Mouse (Mus musculus) forebrain, embryonic 15.5 days (tissue): ENCODE measurements around the gene Slc29a2. TPM values are rescaled to one million over a fixed set of nuclear protein-coding genes. Genes with fewer than 3 reads are reported as not detected.

Experiments used
- ATAC-seq: fragments of 200-750 bp; cut with Nextera tagmentation; replicated peaks from 2 replicates; pipeline ENCODE4 v1.8.0; 2017; ENCODE audit warnings: mild to moderate bottlenecking, moderate TSS enrichment, moderate library complexity
- H3K27ac ChIP-seq: fragments of 300-500 bp; sonication (generic); replicated peaks from 2 replicates; pipeline ENCODE4 v1.5.1; 2015; ENCODE audit warnings: mild to moderate bottlenecking, inconsistent platforms
- H3K27me3 ChIP-seq: fragments of 300-500 bp; sonication (generic); 2 replicates; pipeline ENCODE4 v1.6.1; 2015; ENCODE audit warnings: inconsistent platforms
- H3K36me3 ChIP-seq: fragments of 300-500 bp; sonication (generic); 2 replicates; pipeline ENCODE4 v1.6.1; 2015; ENCODE audit warnings: mild to moderate bottlenecking, inconsistent platforms
- H3K4me1 ChIP-seq: fragments of 300-500 bp; sonication (generic); 2 replicates; pipeline ENCODE4 v1.6.1; 2015; ENCODE audit warnings: inconsistent platforms
- H3K4me2 ChIP-seq: fragments of 300-500 bp; sonication (generic); replicated peaks from 2 replicates; pipeline ENCODE4 v1.6.1; 2015; ENCODE audit warnings: mild to moderate bottlenecking, inconsistent platforms
- H3K4me3 ChIP-seq: fragments of 300-500 bp; sonication (generic); 2 replicates; pipeline ENCODE4 v1.5.1; 2015; ENCODE audit warnings: mild to moderate bottlenecking, inconsistent platforms
- H3K9ac ChIP-seq: fragments of 300-500 bp; sonication (generic); replicated peaks from 2 replicates; pipeline ENCODE4 v1.6.1; 2015; ENCODE audit warnings: mild to moderate bottlenecking, inconsistent platforms
- H3K9me3 ChIP-seq: fragments of 300-500 bp; sonication (generic); 2 replicates; pipeline ENCODE4 v1.6.1; 2016; ENCODE audit warnings: inconsistent platforms
- WGBS: fragments of 180-500 bp; shearing (Covaris S2); methylation state at CpG from one replicate; pipeline ENCODE4 v1.1.7; 2015; ENCODE audit warnings: mixed read lengths; 5-methylcytosine and 5-hydroxymethylcytosine counted together
- polyA plus RNA-seq: library from polyadenylated mRNA; unstranded; fragments of >200 nt; fragmentation: Nextera tagmentation; extraction: Ambion mirVana; gene quantifications from 2 replicates; pipeline ENCODE4 v1.2.1, GENCODE M21; 2015

The Slc29a2 gene
- polyA plus RNA-seq, 1 experiment from 2014 or later = 10.4 TPM

DNA sequence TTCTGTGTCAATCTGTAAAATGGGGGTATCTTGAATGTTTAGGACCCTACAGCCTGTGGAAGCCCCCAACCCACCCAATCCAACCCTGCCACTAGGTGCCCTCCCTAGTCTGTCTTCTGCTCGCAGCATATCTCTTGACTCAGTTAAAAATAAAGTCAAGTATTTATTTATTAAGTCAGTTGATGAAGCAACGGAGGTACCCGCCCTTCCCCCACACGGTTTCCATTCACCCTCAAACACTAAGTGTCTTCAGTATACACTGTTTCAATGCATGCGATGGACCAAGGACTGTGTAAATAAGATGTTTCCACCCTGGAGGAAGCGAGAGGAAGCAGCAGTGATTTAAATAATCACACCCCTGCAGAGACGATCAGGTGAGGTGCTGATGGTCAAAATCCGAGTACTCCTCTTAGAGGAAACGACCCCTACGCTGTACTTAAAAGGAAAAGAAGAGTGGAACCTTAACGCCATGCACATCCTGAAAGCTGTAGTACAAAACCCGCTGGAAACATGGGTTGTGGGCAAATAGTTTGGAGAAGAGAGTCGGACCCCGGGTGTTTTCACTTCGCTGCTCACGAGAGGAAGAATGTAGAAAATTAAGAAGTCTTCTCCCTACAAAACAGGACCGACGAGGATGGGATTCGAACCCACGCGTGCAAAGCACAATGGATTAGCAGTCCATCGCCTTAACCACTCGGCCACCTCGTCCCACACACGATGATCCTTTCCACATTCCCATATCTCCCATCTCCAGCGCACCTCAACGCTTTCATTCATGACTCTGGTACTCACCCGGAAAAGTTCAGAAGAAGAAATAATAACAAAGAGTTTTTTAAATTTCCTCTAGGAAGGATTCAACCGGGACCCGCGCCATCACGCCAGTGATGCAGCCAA lies 14.3 kb downstream of the Slc29a2 start:
- Histone ChIP-seq H3K36me3 (peaks cover 4% of the 10 kb centered on the region), H3K27me3 (no peaks in the 10 kb centered on the region), H3K9ac (peak overlapping the region; percentile 97), H3K4me3 (peak overlapping the region; percentile 74), H3K4me2 (peak overlapping the region; percentile 97), H3K4me1 (peaks cover 42% of the 10 kb centered on the region), H3K27ac (peak overlapping the region; percentile 88), H3K9me3 (no peaks in the 10 kb centered on the region)
- 5% methylated on average over 32 of the region's 32 CpGs for WGBS
- peak; percentile 55 for ATAC-seq

DNA sequence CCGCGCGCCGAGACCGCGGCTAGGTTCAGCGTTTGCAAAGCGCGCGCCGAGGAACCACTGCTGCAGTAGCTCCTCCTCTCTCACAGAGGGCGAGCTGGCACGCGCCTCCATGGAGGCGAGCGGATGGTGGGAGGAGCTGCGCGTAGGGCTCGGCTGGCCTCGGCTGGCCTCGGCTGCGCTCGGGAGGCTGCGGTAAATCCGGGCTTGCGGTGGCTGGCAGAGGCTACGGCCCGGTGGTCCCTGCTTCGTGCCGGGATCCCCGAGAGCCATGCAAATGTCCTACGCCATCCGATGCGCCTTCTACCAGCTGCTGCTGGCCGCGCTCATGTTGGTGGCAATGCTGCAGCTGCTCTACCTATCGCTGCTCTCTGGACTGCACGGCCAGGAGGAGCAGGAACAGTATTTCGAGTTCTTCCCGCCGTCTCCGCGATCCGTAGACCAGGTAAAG lies 15.1 kb downstream of the Slc29a2 start, which contains the start of the genes B4gat1 and AC124502.3:
Gene B4gat1 (plus strand): TSS at position 118 of the 448 bp plus-strand sequence.
Gene AC124502.3 (plus strand): TSS at position 183 of the 448 bp plus-strand sequence.
- Histone ChIP-seq H3K9ac (peak within 1 kb of the TSS; percentile 97), H3K27me3 (no peaks in the 10 kb centered on the region), H3K9me3 (no peaks in the 10 kb centered on the region), H3K4me1 (peaks cover 42% of the 10 kb centered on the region), H3K27ac (peak within 1 kb of the TSS; percentile 88), H3K4me2 (peak within 1 kb of the TSS; percentile 97), H3K36me3 (peaks cover 5% of the 10 kb centered on the region), H3K4me3 (peak within 1 kb of the TSS; percentile 74)
- WGBS = under 1% methylated on average over 44 of the region's 44 CpGs
- ATAC-seq = peak; percentile 94

DNA sequence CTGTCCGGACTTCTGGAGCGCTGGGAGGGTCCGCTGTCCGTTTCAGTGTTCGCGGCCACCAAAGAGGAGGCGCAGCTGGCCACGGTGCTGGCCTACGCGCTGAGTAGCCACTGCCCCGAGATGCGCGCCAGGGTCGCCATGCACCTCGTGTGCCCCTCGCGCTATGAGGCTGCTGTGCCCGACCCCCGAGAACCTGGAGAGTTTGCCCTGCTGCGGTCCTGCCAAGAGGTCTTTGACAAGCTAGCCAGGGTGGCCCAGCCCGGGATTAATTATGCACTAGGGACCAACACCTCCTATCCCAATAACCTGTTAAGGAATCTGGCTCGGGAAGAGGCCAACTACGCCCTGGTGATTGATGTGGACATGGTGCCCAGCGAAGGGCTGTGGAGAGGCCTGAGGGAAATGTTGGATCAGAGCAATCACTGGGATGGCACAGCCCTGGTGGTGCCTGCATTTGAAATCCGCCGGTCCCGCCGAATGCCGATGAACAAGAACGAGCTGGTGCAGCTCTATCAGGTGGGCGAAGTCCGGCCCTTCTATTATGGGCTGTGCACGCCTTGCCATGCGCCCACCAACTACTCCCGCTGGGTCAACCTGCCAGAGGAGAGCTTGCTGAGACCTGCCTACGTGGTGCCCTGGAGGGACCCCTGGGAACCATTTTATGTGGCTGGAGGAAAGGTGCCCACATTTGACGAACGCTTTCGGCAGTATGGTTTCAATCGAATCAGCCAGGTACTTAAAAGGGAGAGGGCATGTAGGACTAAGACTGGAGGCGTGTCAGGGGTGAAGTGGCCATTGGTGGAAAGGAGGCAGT lies 15.8 kb downstream of the Slc29a2 start:
- Histone ChIP-seq H3K36me3 (peaks cover 13% of the 10 kb centered on the region), H3K4me1 (peaks cover 42% of the 10 kb centered on the region), H3K9me3 (no peaks in the 10 kb centered on the region), H3K27ac (peak overlapping the region; percentile 88), H3K27me3 (no peaks in the 10 kb centered on the region), H3K9ac (peak overlapping the region; percentile 97), H3K4me3 (peak overlapping the region; percentile 74), H3K4me2 (peak overlapping the region; percentile 97)
- 7% methylated on average over 41 of the region's 41 CpGs for WGBS
- ATAC-seq = 0 out of 2 replicates have a peak, but pooled peaks have one; percentile 2

DNA sequence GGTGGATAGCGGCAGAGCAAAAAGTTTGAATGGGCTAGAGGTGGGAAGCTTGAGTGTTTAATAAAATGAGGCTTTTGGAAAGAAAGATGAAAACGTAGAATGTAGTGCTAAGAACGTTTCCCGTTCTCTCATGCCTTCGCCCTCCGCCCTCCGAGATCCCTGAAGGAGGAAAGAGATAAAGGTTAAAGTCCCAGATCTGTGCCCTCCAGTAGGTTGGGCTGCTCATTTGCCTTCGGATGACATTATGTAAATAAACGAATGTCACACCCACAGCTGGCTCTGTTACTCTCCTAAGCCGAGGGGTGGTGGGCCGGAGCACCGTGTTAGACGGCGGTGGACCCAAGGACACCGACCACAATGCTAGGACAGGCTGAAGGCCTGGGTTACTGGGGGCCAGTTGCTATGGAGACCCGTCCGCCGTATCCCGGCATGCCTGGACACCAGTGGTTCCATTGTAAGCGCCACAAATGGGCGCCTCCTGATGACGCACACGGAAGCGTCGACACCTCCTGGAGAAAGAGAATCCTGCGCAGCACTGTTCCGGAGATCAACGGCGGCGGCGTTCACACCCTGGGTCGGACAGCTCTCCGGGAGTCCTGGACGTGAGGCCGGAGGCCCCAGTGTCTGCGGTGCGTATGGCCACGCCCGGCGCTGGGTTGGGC lies 17.3 kb downstream of the Slc29a2 start, which contains the start of gene Brms1:
Gene Brms1 (plus strand): TSS at position 493 of the 662 bp plus-strand sequence.
- no peaks in the 10 kb centered on the region for H3K27me3 ChIP-seq
- no peaks in the 10 kb centered on the region for H3K9me3 ChIP-seq
- peak within 1 kb of the TSS; percentile 74 for H3K4me3 ChIP-seq
- H3K9ac ChIP-seq = peak within 1 kb of the TSS; percentile 76
- peaks cover 19% of the 10 kb centered on the region for H3K36me3 ChIP-seq
- peaks cover 42% of the 10 kb centered on the region for H3K4me1 ChIP-seq
- whole genome bisulfite sequencing = 7% methylated on average over 40 of the region's 40 CpGs
- peak; percentile 59 for ATAC-seq
- H3K27ac ChIP-seq = peak within 1 kb of the TSS; percentile 67
- peak within 1 kb of the TSS; percentile 97 for H3K4me2 ChIP-seq

DNA sequence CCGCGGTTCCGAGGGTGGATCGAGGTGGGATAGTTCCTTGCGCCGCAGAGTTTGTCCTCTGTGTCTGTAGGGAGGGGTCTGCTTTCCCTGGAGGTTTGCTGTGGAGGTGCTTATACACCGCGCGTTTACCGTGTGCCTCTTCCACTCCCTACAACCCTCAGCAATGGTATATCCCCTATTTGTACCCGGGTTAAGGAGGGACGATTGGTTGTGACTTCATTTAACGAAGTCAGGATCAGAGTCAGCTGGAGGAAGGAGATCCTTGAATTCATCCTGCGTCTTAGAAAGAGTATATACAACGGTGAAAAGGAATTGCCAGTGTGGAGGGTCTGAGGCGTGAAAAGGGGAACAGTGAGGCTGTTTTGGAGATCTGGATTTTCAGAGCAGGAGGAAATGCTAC lies 17.9 kb downstream of the Slc29a2 start:
- Histone ChIP-seq H3K4me2 (peak overlapping the region; percentile 97), H3K27ac (peak overlapping the region; percentile 67), H3K9me3 (no peaks in the 10 kb centered on the region), H3K4me3 (peak overlapping the region; percentile 74), H3K36me3 (peaks cover 25% of the 10 kb centered on the region), H3K4me1 (peaks cover 42% of the 10 kb centered on the region), H3K27me3 (no peaks in the 10 kb centered on the region), H3K9ac (peak overlapping the region; percentile 76)
- 2% methylated on average over 16 of the region's 16 CpGs for WGBS
- peak; percentile 7; the same call in 1 of the 2 replicates for ATAC-seq

DNA sequence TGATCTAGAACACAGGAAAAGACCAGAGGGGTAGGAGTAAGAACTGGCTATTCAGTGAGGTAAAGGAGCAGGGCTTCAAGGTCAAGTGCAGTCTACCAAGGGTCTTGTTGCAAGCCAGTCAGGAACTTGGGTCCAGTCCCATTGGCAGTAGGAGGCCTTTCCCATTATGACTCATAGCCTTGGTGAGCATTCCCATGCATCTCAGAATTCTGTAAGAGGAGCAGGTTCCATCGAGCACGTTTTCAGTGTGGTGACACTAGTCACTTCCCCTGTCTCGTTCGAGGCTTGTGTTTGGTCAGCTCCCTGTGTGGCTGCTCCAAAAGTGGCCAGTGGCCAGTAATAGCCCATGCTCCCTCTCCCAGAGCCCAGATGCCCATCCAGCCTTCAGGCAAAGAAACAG lies 21.9 kb downstream of the Slc29a2 start:
- Histone ChIP-seq H3K4me3 (no peak overlapping the region), H3K9me3 (no peaks in the 10 kb centered on the region), H3K4me2 (no peak overlapping the region), H3K27me3 (peaks cover 4% of the 10 kb centered on the region; the same call in 1 of the 2 replicates), H3K27ac (no peak overlapping the region), H3K36me3 (peaks cover 53% of the 10 kb centered on the region), H3K9ac (no peak overlapping the region), H3K4me1 (peaks cover 32% of the 10 kb centered on the region)
- ATAC-seq = no peak
- WGBS = 87% methylated on average over 4 of the region's 4 CpGs

DNA sequence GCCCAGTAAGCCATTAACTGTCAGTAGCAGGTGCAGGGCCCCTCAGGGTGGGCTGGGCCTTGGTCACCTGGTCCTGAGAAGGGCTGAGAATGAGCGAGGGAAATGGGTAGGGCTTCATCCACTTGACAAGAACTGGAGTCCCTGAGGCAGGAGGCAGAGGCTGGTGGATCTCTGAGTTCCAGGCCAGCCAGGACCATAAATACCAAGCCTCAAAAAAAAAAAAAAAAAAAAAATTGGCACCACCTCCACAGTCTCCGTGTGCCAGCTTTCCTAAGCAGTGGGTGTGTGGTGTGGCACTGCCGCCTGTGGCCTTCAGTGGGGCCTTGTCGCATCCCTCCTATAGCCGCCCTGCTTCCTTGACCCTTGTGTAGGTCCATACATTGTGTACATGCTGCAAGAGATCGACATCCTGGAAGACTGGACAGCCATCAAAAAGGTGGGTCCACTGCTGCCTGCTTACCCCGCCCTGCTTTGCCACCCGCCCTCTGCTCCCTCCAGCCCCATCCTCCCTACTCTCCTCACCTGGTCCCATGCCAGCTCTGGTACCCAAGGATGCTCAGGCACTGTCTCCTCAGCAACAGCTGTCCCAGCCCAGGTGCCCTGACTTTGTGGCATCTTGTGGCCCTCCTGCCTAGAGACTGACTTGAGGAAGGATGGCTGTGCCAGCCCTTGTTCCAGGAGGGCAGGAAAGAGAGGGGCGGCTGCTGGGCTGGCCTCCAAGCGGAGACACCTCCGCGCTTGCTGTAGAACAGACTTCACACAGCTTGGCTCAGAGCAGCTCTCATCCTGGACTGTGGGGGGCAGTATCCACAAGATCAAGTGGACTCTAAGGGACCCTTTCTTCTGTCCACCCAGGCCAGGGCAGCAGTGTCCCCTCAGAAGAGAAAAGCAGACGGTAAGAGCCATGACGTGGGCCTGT lies 24.7 kb downstream of the Slc29a2 start:
- no peaks in the 10 kb centered on the region for H3K9me3 ChIP-seq
- H3K4me1 ChIP-seq = peaks cover 20% of the 10 kb centered on the region
- no peak overlapping the region for H3K4me3 ChIP-seq
- H3K36me3 ChIP-seq = peaks cover 48% of the 10 kb centered on the region
- WGBS = 84% methylated on average over 14 of the region's 14 CpGs
- no peak overlapping the region for H3K27ac ChIP-seq
- no peak for ATAC-seq
- no peak overlapping the region for H3K4me2 ChIP-seq
- H3K27me3 ChIP-seq = peaks cover 29% of the 10 kb centered on the region
- no peak overlapping the region for H3K9ac ChIP-seq

DNA sequence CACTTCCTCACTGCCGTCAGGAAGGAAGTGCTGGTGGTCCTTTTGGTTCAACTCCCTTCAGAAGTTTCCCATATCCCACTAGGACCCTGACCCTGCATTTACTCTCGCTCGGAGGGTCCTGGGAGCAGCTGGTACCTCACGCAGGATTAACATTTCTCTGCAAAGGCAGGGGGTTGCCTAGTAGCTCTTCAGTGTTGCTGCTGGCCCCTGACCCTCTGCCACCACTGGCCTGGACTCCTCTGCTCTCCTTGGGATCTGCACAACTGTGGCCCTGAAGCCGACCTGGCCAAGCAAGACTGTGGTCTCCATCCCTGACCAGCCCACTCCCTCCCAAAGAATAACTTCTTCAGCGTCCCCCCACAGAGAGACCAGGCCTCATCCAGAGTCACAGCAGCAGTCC lies 25.7 kb downstream of the Slc29a2 start:
- 78% methylated on average over 6 of the region's 6 CpGs for WGBS
- H3K4me1 ChIP-seq = peaks cover 20% of the 10 kb centered on the region
- H3K9ac ChIP-seq = no peak overlapping the region
- no peak overlapping the region for H3K4me2 ChIP-seq
- no peaks in the 10 kb centered on the region for H3K9me3 ChIP-seq
- H3K27ac ChIP-seq = 0 out of 2 replicates have a peak overlapping the region, but pooled peaks have one; percentile 17
- peaks cover 41% of the 10 kb centered on the region for H3K36me3 ChIP-seq
- H3K4me3 ChIP-seq = no peak overlapping the region
- no peak for ATAC-seq
- H3K27me3 ChIP-seq = peaks cover 35% of the 10 kb centered on the region

DNA sequence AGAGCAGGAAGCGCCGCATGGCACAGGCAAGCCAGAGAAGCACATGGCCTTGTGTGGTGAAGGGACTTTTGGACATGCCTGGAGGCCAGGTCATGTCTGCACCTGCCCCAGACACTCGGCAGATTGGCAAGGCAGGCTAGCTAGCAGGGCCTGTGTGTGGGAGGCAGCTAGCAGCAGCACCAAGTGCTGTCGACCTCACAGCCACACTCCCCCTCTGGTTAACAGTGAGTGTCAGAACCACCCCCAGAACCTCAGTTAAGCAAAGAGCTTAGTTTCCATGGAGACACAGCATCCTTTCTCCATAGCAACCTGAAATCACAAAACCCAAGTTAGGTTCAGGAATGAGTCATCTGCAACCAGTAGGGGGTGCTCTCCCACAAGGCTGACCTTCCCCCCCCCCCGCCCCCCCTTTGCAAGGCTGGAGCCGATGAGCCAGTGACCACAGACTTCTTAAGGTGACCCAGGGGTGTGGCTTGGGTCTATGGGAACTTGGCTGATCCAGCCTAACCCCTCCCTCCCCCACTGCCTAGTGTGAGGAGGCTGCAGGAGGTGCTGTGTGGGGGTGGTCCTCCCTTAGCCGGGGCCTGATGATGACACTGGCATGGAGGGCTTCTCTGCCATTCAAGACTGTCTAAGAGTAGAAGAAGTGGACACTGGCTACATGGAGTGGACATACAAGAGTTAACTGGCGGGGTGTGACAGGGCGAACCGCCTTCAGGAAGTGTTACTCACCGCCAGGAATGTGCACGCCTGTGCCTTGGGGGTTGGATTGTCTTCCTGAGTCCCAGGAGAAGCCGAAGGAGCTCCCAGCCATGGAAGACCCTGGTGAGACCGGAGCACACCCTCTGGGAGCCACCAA lies 26.6 kb downstream of the Slc29a2 start, which contains the start of gene Rin1:
Gene Rin1 (plus strand): TSS at position 435 of the 859 bp plus-strand sequence.
- H3K4me3 ChIP-seq = no peak within 1 kb of the TSS

DNA sequence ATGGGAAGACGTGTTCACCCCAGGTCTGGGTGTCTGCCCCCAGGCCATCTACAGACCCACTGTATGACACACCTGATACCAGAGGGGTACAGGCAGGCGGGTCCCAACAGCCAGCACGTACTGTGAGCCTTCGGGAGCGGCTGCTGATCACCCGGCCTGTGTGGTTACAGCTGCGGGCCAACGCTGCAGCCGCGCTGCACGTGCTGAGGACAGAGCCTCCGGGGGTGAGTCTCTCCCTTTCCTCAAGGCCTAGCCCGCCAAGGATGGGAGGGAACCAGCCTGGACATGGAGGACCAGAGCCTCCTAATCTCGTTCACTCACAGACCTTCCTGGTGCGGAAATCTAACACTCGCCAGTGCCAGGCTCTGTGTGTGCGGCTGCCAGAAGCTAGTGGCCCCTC lies 27.4 kb downstream of the Slc29a2 start:
- Histone ChIP-seq H3K27me3 (peaks cover 35% of the 10 kb centered on the region), H3K36me3 (peaks cover 33% of the 10 kb centered on the region), H3K4me2 (no peak overlapping the region), H3K9ac (no peak overlapping the region), H3K9me3 (no peaks in the 10 kb centered on the region), H3K4me3 (no peak overlapping the region), H3K27ac (no peak overlapping the region), H3K4me1 (peaks cover 20% of the 10 kb centered on the region)
- WGBS = 7% methylated on average over 17 of the region's 17 CpGs
- ATAC-seq = no peak

More for the DNA sequence above, 26.6 kb downstream of the Slc29a2 start, which contains the start of gene Rin1:
- H3K27me3 ChIP-seq = peaks cover 35% of the 10 kb centered on the region
- no peak within 1 kb of the TSS for H3K9ac ChIP-seq
- peak; percentile 59 for ATAC-seq
- no peak within 1 kb of the TSS for H3K4me2 ChIP-seq
- peaks cover 35% of the 10 kb centered on the region for H3K36me3 ChIP-seq
- 18% methylated on average over 13 of the region's 14 CpGs for WGBS
- H3K27ac ChIP-seq = 0 out of 2 replicates have a peak within 1 kb of the TSS, but pooled peaks have one; percentile 17
- peaks cover 20% of the 10 kb centered on the region for H3K4me1 ChIP-seq
- no peaks in the 10 kb centered on the region for H3K9me3 ChIP-seq
